Mouse (Mus musculus) c-Kit-positive CD71-positive TER-119-negative erythroid progenitor cells, embryonic 14.5 days (primary cell): Measurements from ENCODE around the gene Tspan5.

ENCODE experiments used
- DNase-seq: peaks from one replicate; pipeline ENCODE4 v3.0.0-alpha.2; 2013; ENCODE audit warnings: low read depth

The Tspan5 gene

GRCm38 (mm10) chr3:138741649-138742565, at the start of gene Tspan5:
TSS of gene Tspan5 (plus strand) at chr3:138742195.
- peak; percentile 48 for DNase-seq

GRCm38 (mm10) chr3:138692302-138692701, 49.7 kb upstream of the Tspan5 start:
- no peak for DNase-seq

- DNase-seq: no peak
These were observed 38.6 kb upstream of the Tspan5 start for GRCm38 (mm10) chr3:138703399-138703798.

GRCm38 (mm10) chr3:138704469-138704868, 37.5 kb upstream of the Tspan5 start:
- no peak for DNase-seq

DNA sequence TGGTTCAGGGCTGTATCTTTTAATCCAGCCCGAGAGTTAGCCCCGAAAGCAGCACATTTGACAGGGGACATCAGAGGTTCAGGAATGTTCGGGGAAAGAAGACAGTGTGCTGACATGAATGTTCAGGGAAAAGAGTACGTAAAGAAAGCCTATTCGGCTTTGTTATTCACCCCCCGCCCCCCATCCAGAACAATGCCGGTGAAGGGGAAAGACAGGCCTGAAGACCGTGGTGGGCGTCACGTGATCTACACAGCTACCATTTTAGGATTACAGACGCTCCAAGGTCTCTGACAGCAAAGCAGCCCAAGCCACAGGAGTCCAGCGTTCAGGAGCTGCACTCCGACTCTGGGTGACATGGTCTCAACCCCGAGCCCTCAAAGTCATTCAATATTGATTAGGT, 36.1 kb upstream of the Tspan5 start:
- no peak for DNase-seq

- no peak for DNase-seq
These were observed 32.8 kb upstream of the Tspan5 start for GRCm38 (mm10) chr3:138709183-138709582.

GRCm38 (mm10) chr3:138711971-138712370, 30.0 kb upstream of the Tspan5 start:
- DNase-seq: no peak

GRCm38 (mm10) chr3:138712452-138713140, 29.4 kb upstream of the Tspan5 start:
- DNase-seq: no peak

DNA sequence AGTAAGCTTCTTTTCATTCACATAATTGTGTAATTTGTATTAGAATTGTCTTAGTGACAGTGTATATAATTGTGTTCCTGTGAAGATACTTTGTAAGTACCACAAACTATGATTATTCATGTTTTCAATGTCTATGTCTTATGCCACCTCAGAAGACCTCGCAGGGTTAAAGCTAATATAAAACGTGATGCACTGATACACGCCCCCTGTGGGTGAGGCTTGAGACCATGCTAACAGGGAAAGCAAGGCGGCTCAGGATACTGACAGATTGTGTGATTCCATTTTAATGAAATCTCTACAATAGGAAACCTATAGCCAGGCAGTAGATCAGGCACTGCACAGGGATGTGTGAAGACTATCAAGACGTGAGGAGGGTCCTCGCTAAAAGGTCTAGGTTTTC, 28.9 kb upstream of the Tspan5 start:
- DNase-seq: no peak

GRCm38 (mm10) chr3:138714788-138715187, 27.2 kb upstream of the Tspan5 start:
- DNase-seq: no peak

GRCm38 (mm10) chr3:138715212-138715611, 26.8 kb upstream of the Tspan5 start:
- DNase-seq: no peak

DNA sequence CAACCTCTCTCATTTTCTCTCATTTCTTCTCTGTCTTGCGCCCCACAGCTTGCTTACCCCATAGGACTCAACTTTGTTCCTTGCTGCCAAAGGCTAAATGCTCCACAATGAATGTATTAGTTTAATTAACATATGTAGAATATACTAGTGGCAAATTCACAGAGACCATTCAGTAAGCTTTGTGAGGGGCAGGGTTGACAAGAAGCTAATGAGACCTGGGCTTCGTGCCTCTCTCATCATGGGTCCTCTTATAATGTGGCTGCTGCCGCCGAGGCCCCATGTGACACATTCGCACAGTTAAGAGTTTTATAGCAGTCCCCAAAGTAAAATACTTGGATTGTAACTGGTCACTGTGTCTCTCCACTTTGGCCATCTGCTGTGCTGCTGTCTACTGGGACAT, 25.0 kb upstream of the Tspan5 start:
- DNase-seq: no peak

DNA sequence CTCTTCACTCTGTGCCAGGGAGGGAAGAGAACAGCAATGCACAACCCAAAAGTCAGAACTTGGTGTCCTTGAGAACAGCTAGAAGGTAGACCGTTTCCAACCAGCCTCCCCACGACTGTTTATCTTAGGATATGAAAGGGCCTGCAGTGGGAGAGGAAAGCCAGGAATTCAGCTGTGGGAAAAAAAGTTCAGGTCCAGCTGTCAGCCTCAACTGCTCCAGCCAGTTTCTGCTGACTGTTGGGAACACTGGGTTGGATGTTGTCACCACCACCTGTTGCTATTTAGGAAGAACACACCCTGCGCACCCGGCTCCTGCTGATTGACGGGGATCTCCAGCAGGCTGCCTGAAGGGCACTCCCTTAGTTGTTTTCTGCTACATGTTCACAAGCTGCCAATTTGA, 19.8 kb upstream of the Tspan5 start:
- no peak for DNase-seq

DNA sequence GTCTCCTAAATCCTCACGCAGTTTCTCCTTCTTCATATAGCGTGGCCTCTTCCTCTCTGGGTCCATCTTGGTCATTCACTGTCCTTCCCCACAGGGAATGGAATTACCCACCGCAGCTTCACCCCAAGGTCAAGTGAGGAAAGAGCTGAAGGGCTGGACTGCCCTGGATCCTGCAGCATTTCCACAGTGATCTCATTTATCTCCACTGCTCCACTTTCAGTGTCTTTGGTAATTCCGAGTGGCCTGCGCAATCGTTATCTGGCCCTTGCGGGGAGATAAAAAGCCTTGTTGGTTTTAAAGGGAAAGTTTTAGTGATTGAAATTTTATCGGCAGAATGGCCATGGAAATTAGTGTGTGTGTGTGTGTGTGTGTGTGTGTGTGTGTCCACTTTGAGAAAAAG, 14.4 kb upstream of the Tspan5 start:
- DNase-seq: no peak

DNA sequence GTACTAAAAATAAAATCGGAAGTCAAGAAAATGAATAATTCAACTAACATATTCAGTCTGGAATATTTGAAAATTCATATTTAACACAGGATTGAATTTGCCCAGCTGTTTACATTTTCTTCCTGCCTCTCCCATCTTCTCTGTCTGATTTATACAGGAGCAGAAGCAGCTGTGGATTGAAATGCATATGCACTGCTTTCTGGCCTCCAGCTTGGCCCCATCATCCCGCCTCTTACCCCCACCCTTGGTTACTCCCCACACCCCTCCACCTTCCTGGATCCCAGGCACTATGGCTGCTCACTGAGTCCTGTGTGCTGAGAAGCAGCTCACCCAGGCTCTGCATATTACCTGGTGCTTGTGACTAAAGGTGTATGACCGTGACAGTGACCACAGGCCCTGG, 13.2 kb upstream of the Tspan5 start:
- no peak for DNase-seq

DNA sequence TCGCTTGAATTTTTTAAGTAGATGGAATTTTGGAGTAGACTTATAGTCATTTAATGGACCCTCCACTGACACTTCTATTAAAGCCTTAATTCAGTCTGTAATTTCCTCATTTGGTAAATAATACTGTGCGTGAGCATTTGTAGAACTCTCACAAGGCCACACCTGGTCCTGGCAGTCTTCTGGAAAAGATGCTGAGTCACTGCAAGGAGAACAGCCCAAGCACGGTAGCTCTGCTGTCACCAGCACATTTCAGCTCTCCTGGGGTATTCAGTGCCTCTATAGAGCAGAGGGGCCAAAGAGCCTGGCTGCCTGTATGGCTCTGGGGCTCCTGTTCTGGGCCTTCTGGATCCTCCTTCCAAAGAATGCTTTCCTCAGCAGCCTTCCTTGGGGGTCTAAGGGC, 11.2 kb upstream of the Tspan5 start:
- DNase-seq: no peak

- DNase-seq: no peak
These were observed 6.2 kb upstream of the Tspan5 start for GRCm38 (mm10) chr3:138735760-138736159.

- DNase-seq: no peak
These were observed 2.8 kb upstream of the Tspan5 start for GRCm38 (mm10) chr3:138739150-138739700.

DNA sequence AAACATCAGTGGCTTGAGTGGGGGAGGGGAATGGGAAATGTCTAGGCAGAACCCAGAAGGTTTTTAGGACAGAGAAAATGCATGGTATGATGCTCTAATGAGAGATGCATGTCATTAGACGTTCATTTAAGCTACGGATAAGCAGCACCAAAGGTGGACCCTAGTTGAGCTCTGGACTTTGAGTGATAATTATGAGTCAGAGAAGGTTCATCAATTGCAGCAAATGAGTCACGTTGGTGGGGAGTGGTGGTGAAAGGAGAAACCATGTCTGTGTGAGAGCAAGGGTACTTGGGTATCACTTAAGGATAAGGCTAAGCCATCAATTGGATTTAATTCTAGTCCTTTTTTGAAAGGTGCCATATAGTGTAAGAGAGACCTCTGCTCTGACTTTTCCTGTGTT, 1.7 kb upstream of the Tspan5 start:
- no peak for DNase-seq

GRCm38 (mm10) chr3:138740843-138741540, 1.0 kb upstream of the Tspan5 start:
- DNase-seq: no peak

DNA sequence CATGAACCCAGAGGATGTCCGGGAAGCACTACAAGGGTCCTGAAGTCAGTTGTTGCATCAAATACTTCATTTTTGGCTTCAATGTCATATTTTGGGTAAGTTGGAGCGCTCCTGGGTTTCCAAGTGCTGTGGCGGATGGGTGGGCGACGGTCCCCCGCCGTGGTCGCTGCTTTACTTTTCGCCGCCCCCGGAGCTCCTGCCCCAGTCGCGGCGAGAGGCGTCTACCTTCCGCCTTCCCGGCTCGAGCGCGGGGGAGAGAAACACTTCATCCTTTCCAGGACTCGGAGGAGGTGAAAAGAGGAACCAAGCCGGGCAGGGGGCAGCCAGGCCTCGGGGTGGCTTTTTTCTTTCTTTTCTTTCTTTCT, 553 bp downstream of the Tspan5 start:
- DNase-seq: no peak

DNA sequence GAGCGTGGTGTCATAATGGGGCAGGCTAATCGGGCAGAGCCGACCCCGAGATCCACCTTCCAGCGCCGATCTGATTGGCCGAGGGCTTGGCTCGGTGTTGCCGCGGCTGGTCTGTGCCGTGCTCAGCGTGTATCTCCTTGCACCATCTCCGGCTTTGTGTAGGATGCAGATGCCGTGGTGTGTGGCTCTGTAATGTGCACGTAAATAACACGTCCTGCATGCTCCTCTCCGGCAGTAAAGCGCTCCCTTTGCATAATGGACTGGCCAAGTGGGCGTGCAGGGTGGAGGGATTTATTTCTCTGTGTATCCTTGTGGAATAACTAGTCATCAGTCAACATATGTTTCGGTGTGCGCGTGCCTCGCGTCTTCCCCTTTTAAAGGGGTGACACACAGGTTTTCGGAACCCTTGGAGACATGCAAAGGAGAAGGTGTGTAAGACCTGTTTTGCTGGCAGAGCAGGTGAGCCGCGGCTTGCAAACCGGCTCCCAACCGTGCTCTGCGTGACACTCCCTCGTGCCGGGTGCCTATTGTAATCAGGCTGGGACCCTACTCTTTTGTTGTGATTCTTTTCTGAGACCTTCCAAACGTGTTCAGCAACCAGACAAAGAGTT, 1.2 kb downstream of the Tspan5 start:
- peak; percentile 59 for DNase-seq
